ENCODE assay signal across 12 mouse cellular contexts in the genomic region with DNA sequence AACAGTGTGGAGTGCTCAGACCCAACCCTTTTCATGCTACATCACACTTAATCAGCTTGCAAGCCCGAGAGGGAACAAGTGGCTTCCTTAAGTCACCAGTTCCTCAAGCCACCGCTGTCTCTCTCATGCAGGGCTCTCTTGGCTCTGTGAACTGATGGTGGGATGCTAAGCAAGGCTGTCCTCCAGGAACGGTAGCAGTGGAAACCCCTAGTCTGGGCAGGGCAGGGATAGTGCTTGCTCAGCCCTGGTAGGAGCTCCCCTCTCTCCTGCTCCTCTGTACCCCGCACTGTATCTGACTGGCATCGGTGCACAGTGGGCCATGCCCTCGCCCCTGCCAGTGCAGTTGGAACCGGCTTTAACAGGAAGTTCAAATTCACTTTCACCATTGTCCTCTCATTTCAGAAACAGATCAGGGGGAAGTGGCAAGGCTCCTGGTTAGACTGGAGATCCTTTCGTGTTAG. TPM values are rescaled to one million over a fixed set of nuclear protein-coding genes. Genes with fewer than 3 reads are reported as not detected.
DNase-seq lines count a peak whose midpoint lies in the region; ATAC-seq and TF ChIP-seq lines count a peak whose summit lies in the region.
"Had no signal": no experiment of that assay in that cellular context is flagged by ENCODE, and none has a peak within 500 bp of the region (broad histone marks: within the 10 kb centered on the region; RNA-seq: fewer than 3 reads in every experiment).

No protein-coding gene starts in this region.

- H3K27me3 ChIP-seq in thymus, adult 2 months (ENCODE audit: control insufficient read depth, insufficient read depth, low read length) = no peaks in the 10 kb centered on the region
- no peaks in the 10 kb centered on the region for H3K27me3 ChIP-seq in stomach, postnatal 0 days (ENCODE audit: control insufficient read depth, insufficient read depth, low read length)
- no peaks in the 10 kb centered on the region for H3K27me3 ChIP-seq in midbrain, embryonic 16.5 days (ENCODE audit: control insufficient read depth, insufficient read depth, low read depth, low read length)
- H3K27me3 ChIP-seq: heart, embryonic 15.5 days had no signal

- no peak overlapping the region for H3K9ac ChIP-seq in stomach, postnatal 0 days (ENCODE audit: low read length)
- H3K9ac ChIP-seq in midbrain, embryonic 16.5 days (ENCODE audit: low read depth, low read length) = no peak overlapping the region
- H3K9ac ChIP-seq: heart, embryonic 15.5 days had no signal

- whole genome bisulfite sequencing in thymus, adult 2 months = 17% methylated on average over 8 of the region's 8 CpGs
- WGBS in macrophage (ENCODE audit: missing documents) = under 1% methylated on average over 8 of the region's 8 CpGs
- WGBS in stomach, postnatal 0 days = 73% methylated on average over 8 of the region's 8 CpGs
- WGBS in midbrain, embryonic 16.5 days = 85% methylated on average over 8 of the region's 8 CpGs

- no peaks in the 10 kb centered on the region for H3K36me3 ChIP-seq in thymus, adult 2 months (ENCODE audit: control insufficient read depth, insufficient read depth, low read length)
- peaks cover 17% of the 10 kb centered on the region; the same call in 1 of the 2 replicates for H3K36me3 ChIP-seq in macrophage (ENCODE audit: inconsistent target)
- H3K36me3 ChIP-seq in stomach, postnatal 0 days (ENCODE audit: control insufficient read depth, insufficient read depth, low read length) = no peaks in the 10 kb centered on the region
- no peaks in the 10 kb centered on the region for H3K36me3 ChIP-seq in midbrain, embryonic 16.5 days (ENCODE audit: control insufficient read depth, insufficient read depth, low read length)
- H3K36me3 ChIP-seq: heart, embryonic 15.5 days had no signal

- peaks cover 27% of the 10 kb centered on the region for H3K4me1 ChIP-seq in thymus, adult 2 months (replicated peaks; ENCODE audit: control insufficient read depth, insufficient read depth, low read length)
- H3K4me1 ChIP-seq in stomach, postnatal 0 days (replicated peaks; ENCODE audit: control insufficient read depth, insufficient read depth) = no peaks in the 10 kb centered on the region
- no peaks in the 10 kb centered on the region for H3K4me1 ChIP-seq in midbrain, embryonic 16.5 days (ENCODE audit: control insufficient read depth, insufficient read depth, low read length)
- H3K4me1 ChIP-seq: heart, embryonic 15.5 days had no signal

- H3K79me2 ChIP-seq in macrophage (ENCODE audit: inconsistent target) = peaks cover 58% of the 10 kb centered on the region

- ATAC-seq in common myeloid progenitor, adult 5-6 weeks (replicated peaks; ENCODE audit: low read depth, poor library complexity, severe bottlenecking) = peak; percentile 51
- peak; percentile 58; the same call in 1 of the 2 replicates for ATAC-seq in stomach, postnatal 0 days (ENCODE audit: low FRiP score, low TSS enrichment)
- ATAC-seq in midbrain, embryonic 16.5 days = no peak
- ATAC-seq: inflammation-experienced regulatory T-cells, adult 6 months had no signal

- H3K4me2 ChIP-seq in stomach, postnatal 0 days (replicated peaks; ENCODE audit: low read depth) = no peak overlapping the region
- H3K4me2 ChIP-seq in midbrain, embryonic 16.5 days (ENCODE audit: low read length) = no peak overlapping the region
- H3K4me2 ChIP-seq: heart, embryonic 15.5 days had no signal

- H3K27ac ChIP-seq in thymus, adult 2 months (ENCODE audit: control insufficient read depth, insufficient read depth, low read length) = peak overlapping the region; percentile 3; the same call in 1 of the 2 replicates
- peak overlapping the region; percentile 99 for H3K27ac ChIP-seq in macrophage
- peak overlapping the region; percentile 4; the same call in 1 of the 2 replicates for H3K27ac ChIP-seq in stomach, postnatal 0 days (replicated peaks)
- no peak overlapping the region for H3K27ac ChIP-seq in midbrain, embryonic 16.5 days (ENCODE audit: low read length)
- H3K27ac ChIP-seq: heart, embryonic 15.5 days had no signal

- no peak overlapping the region for H3K4me3 ChIP-seq in thymus, adult 2 months (ENCODE audit: control insufficient read depth, insufficient read depth, low read length)
- H3K4me3 ChIP-seq in macrophage (ENCODE audit: inconsistent target) = peak overlapping the region; percentile 59
- H3K4me3 ChIP-seq in stomach, postnatal 0 days (ENCODE audit: low read depth, low read length) = no peak overlapping the region
- no peak overlapping the region for H3K4me3 ChIP-seq in midbrain, embryonic 16.5 days (ENCODE audit: low read depth, low read length)
- H3K4me3 ChIP-seq: heart, embryonic 15.5 days had no signal

- TF ChIP-seq CTCF in thymus, adult 2 months (IDR thresholded peaks at IDR 0.05; ENCODE audit: borderline replicate concordance, control insufficient read depth, extremely low read depth, insufficient read depth, low read length, poor library complexity) = no peak
- TF ChIP-seq CTCF in stomach, postnatal 0 days (IDR thresholded peaks at IDR 0.05; ENCODE audit: low read depth) = no peak

- no peak for DNase-seq in thymus, adult 2 months
- DNase-seq in thymus, postnatal 14 days = no peak
- no peak for DNase-seq in stomach, postnatal 0 days (ENCODE audit: low spot score)
- DNase-seq in kidney, postnatal 25 days = no peak
- no peak for DNase-seq in gastrocnemius, postnatal 25 days
- DNase-seq: embryo, embryonic 11 days; gastrocnemius, postnatal 14 days had no signal

- TF ChIP-seq POLR2A in thymus, adult 2 months (IDR thresholded peaks at IDR 0.05; ENCODE audit: control insufficient read depth, extremely low read depth, insufficient read depth, low read length, poor library complexity) = no peak

- H3K9me3 ChIP-seq in stomach, postnatal 0 days (ENCODE audit: control insufficient read depth, low read length) = no peaks in the 10 kb centered on the region
- 0 out of 2 replicates have a peak, but pooled peaks cover 2% of the 10 kb centered on the region for H3K9me3 ChIP-seq in midbrain, embryonic 16.5 days (replicated peaks; ENCODE audit: control insufficient read depth, low read length, poor library complexity, severe bottlenecking)
- H3K9me3 ChIP-seq: heart, embryonic 15.5 days had no signal

- TF ChIP-seq EP300 in stomach, postnatal 0 days (optimal IDR thresholded peaks at IDR 0.05) = no peak

RNA-seq across cellular contexts. Expression of gene Alox5ap, which starts 2.2 kb away (rescaled TPM):
- polyA plus RNA-seq in thymus, adult 2 months (2012; rRNA removed) = 31.6 and 50.1 TPM in 2 replicates
- total RNA-seq in common myeloid progenitor, adult 5-6 weeks (2017) = 156 and 205 TPM in 2 replicates
- 10 to 100 TPM in 16 of 26 experiments, 1 to 10 TPM in 10; 4.4 to 52.1 (median 15.2) TPM for total RNA-seq in macrophage (2018; cell fraction: chromatin; rRNA removed)
- total RNA-seq in macrophage (2018; cell fraction: cytosol; rRNA removed) = 100 to 1,000 TPM; 333 to 529 (median 422) TPM
- total RNA-seq in macrophage (2018; cell fraction: nucleus; rRNA removed) = 100 to 1,000 TPM in 22 of 26 experiments, 10 to 100 TPM in 4; 44.0 to 323 (median 142) TPM
- polyA plus RNA-seq in macrophage (2018) = 206 to 517 TPM (median 414 TPM) in 3 replicates
- polyA plus RNA-seq in stomach, postnatal 0 days (2015; fragmentation: Nextera tagmentation; extraction: Ambion mirVana) = 8.2 and 9.3 TPM in 2 replicates
- 9.3 and 12.6 TPM in 2 replicates for polyA plus RNA-seq in midbrain, embryonic 16.5 days (2015; fragmentation: Nextera tagmentation; extraction: Ambion mirVana)
- total RNA-seq in gastrocnemius, postnatal 25 days (2021) = 10 to 100 TPM in 1 of 2 experiments, 1 to 10 TPM in 1; 6.2 to 11.0 TPM
